Mouse (Mus musculus) G1E (cell line): ENCODE data around the gene Mrps25.

Experiments
- CTCF ChIP-seq: IDR thresholded peaks from 2 replicates; pipeline ENCODE4 v1.5.1; 2012; ENCODE audit warnings: low read depth, low read length, inconsistent platforms, mixed read lengths
- GATA2 ChIP-seq: IDR thresholded peaks from 2 replicates; pipeline ENCODE4 v1.6.1; 2012; ENCODE audit warnings: low read depth, low read length, inconsistent platforms, borderline replicate concordance
- POLR2AphosphoS5 ChIP-seq: IDR thresholded peaks from 2 replicates; pipeline ENCODE4 v1.6.1; 2012; ENCODE audit warnings: low read depth, low read length, inconsistent platforms; ENCODE audit not compliant: insufficient replicate concordance
- TAL1 ChIP-seq: conservative IDR thresholded peaks from 2 replicates; pipeline ENCODE4 v1.6.1; 2012; ENCODE audit warnings: low read depth, low read length, inconsistent platforms, mixed read lengths

DNA sequence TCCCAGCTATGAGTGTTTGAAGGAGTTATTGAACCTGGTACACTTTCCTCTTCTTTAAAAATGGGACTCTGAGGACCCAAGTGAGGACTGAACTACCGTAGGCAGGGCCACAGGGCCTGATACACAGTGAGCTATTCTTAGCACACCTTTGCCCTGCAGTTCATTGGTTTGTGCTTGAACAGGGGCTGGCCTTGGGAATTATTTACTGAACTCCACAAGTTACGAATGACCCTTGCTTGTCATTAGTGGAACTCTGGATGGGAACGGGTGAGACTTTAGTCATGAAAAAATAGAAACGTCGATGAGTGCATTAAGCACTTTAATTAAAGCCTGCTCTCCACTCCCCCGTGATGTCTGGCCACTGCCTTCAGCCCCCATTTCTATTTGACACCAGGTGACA is 37.8 kb upstream of the Mrps25 start:
- no peak for TF ChIP-seq TAL1
- TF ChIP-seq GATA2: no peak
- TF ChIP-seq CTCF: no peak
- TF ChIP-seq POLR2AphosphoS5: no peak
